Mouse (Mus musculus): Measurements from ENCODE around the gene C330021F23Rik. TPM values are rescaled to one million over a fixed set of nuclear protein-coding genes. Genes with fewer than 3 reads are reported as not detected.

The C330021F23Rik gene
- not detected for polyA plus RNA-seq (2017; shearing (Covaris generic))

DNA sequence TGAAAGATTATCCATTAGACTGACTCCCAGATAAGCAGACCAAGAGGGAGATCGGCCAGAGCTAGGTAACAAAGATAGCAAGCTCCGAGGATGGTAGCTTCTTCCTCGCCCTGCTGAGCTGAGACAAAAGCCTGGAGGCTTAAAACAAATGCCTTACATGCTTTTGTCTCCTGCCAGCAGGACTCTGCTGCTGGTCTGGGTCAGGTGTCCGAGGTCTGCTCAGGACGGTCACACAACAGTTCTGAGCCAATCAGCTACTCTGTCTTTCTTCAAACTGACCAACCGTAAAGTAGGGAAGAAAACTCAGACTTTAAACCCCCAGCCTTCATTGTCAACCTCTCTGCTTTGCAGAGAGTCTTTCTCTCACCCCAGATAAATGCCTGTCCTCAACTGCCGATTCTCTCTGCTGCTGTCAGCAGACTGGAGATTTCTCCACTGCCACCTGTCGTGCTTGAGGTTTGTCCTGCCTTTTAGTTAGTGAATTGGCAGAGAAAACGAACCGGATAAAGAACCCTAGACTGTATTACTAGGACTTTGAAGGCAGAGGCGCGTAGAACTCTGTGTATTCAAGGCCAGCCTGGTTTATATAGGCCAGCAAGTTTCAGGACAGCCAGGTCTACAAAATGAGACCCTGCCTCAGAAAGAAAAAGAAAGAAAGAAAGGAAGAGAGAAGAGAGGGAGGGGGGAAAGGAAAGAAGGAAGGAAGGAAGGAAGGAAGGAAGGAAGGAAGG is at the start of gene C330021F23Rik:
Gene C330021F23Rik (plus strand): TSS at position 350 of the 731 bp plus-strand sequence.

DNA sequence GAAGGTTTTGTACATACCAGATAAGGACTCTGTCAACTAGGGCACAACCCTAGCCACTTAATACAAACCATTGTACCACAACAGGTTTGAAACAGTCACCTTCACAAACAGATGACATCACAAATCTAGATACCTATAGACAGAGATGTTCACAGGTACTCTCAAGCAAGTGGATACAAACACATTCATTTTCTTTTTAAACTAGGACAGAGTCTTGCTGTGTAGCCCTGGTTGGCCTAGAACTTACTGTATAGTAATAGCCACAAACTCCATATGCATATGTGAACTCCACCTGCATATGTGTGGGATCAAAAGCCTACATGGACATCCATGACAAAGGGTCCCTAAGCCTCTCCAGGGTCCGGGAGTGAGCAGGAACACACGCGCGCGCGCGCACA is 19.2 kb downstream of the C330021F23Rik start, which contains the start of gene Camsap3:
Gene Camsap3 (plus strand): TSS at position 301 of the 398 bp plus-strand sequence.

DNA sequence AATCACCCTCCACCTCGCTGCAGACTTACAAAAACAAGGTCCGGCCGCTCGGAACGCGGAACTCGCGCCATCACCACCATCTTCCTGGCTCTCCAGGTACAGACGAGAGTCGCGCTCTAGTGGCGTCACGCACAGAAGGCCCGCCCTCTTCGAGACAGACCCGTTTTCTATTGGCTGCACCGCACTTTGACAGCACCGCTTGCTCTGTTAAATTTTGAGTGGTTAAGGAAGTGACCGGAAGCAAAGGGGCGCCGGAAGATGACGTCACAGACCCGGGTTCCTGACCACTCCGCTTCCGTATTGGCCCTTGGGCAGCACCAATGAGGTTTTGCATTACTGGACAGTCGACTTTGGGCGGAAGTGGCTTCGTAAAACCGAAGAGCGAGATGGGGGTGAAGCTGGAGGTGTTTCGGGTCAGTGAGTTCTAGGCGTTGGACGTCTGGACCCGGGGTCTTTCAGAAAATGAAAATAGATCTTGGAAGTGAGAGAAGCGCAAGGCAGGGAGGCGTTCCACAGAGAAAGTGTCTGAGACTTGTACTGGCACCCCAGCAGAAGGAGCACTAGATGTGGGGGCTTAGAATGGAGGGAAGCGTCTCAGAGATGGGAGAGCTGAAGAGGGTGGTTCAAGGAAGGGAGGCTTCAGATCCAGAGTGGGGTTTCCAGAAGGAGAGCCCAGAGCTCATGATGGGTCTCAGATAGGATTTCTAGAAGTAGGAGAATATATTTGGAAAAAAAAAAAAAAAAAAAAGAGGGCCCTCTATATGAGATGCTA is 53.6 kb downstream of the C330021F23Rik start, which contains the start of the genes Xab2 and Pet100:
Gene Xab2 (minus strand): TSS at position 118 of the 772 bp plus-strand sequence.
Gene Pet100 (plus strand): TSS at position 350 of the 772 bp plus-strand sequence.

DNA sequence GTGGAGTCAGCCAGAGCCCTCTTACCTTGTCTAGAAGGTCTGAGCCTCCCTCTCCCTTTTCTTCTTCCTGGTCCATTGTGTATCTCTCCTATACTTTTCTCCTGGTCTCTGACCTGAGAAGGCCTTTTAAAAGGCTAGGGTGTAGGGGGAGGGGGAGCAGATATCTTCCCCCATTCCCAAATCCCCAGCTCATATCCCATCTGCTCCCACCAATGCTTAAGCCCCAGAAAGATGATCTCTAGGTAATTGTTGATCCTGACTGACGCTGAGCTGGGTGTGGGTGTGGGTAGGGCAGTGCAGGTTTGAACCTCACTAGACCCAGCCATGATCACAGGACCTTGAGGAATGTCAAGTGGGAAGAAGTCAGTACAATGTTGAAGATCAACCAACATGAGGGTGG is 57.7 kb downstream of the C330021F23Rik start, which contains the start of gene Pcp2:
Gene Pcp2 (minus strand): TSS at position 101 of the 400 bp plus-strand sequence.

DNA sequence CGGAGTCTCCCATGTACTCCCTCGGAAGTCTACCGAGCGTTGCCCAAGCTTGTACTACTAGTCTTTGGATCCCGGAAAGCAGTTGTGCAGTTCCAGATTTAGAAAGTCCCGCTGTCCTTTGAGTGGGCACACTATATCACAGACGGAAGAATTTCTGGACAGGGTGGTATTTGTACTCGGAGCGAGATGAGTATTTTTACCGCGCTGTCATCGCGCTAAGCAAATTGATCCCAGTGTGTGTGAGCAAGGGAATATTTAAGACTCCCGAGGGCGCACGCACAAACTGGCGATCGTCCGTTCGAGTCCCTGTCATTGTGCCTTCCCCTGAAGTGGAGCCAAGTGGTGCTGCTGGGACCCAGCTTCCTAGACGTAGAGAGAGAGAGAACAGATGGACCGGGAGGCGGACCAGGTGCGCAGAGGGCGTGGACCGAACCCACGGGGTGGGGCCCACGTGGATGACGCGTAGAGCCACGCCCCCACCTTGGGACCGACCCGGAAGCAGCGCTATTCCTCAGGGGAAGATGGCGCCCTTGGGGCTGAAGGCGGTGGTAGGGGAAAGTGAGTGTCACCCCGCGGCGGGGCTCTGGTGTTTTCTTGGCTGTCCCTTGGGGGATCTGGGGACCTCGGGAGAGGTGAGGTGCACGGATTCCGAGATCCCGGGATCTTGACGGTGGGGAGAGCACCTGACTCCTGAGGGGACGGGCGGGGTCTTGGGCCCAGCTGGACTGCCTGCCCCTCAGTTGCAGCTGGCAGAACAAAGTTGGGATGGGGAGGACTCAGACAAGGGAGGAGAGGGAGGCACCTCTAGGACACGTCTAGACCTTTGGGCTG is 63.1 kb downstream of the C330021F23Rik start, which contains the start of gene Stxbp2:
Gene Stxbp2 (plus strand): TSS at position 309 of the 831 bp plus-strand sequence.

Other genes with a start within 250 kb of the C330021F23Rik start
- 73.8 TPM for gene A430078G23Rik, start 214.6 kb upstream of the C330021F23Rik start, polyA plus RNA-seq (2017; shearing (Covaris generic))
- gene Arhgef18, start 175.0 kb upstream of the C330021F23Rik start, polyA plus RNA-seq (2017; shearing (Covaris generic)), result 60.8 TPM
- 6.0 TPM for gene Pex11g, start 100.3 kb upstream of the C330021F23Rik start, polyA plus RNA-seq (2017; shearing (Covaris generic))
- not detected for gene Tex45, start 97.1 kb upstream of the C330021F23Rik start, polyA plus RNA-seq (2017; shearing (Covaris generic))
- gene Zfp358, start 74.9 kb upstream of the C330021F23Rik start, polyA plus RNA-seq (2017; shearing (Covaris generic)), result 4.7 TPM
- gene Mcoln1, start 67.5 kb upstream of the C330021F23Rik start, polyA plus RNA-seq (2017; shearing (Covaris generic)), result 44.5 TPM
- 64.1 TPM for gene Pnpla6, start 52.6 kb upstream of the C330021F23Rik start, polyA plus RNA-seq (2017; shearing (Covaris generic))
- gene Camsap3, start 19.3 kb downstream of the C330021F23Rik start, polyA plus RNA-seq (2017; shearing (Covaris generic)), result 0.13 TPM
- gene Xab2, start 53.3 kb downstream of the C330021F23Rik start, polyA plus RNA-seq (2017; shearing (Covaris generic)), result 137 TPM
- 127 TPM for gene Pet100, start 53.6 kb downstream of the C330021F23Rik start, polyA plus RNA-seq (2017; shearing (Covaris generic))
- gene Pcp2, start 57.6 kb downstream of the C330021F23Rik start, polyA plus RNA-seq (2017; shearing (Covaris generic)), result not detected
- 231 TPM for gene Stxbp2, start 63.0 kb downstream of the C330021F23Rik start, polyA plus RNA-seq (2017; shearing (Covaris generic))
- gene Retn, start 87.8 kb downstream of the C330021F23Rik start, polyA plus RNA-seq (2017; shearing (Covaris generic)), result not detected
- gene Mcemp1, start 97.8 kb downstream of the C330021F23Rik start, polyA plus RNA-seq (2017; shearing (Covaris generic)), result not detected
- not detected for gene Fcor, start 104.4 kb downstream of the C330021F23Rik start, polyA plus RNA-seq (2017; shearing (Covaris generic))
- 40.6 TPM for gene Trappc5, start 108.3 kb downstream of the C330021F23Rik start, polyA plus RNA-seq (2017; shearing (Covaris generic))
- gene Fcer2a, start 126.2 kb downstream of the C330021F23Rik start, polyA plus RNA-seq (2017; shearing (Covaris generic)), result 3.1 TPM
- gene Clec4g, start 152.7 kb downstream of the C330021F23Rik start, polyA plus RNA-seq (2017; shearing (Covaris generic)), result not detected
- 0.46 TPM for gene Cd209a, start 181.0 kb downstream of the C330021F23Rik start, polyA plus RNA-seq (2017; shearing (Covaris generic))